Mouse (Mus musculus) C2C12 (cell line): ENCODE measurements around the gene Cfap221. TPM values are rescaled to one million over a fixed set of nuclear protein-coding genes. Genes with fewer than 3 reads are reported as not detected.

ENCODE experiments used
- H3K27me3 ChIP-seq: one replicate; pipeline ENCODE4 v1.6.1; 2011; ENCODE audit not compliant: control insufficient read depth, insufficient read depth, insufficient read length
- H3K36me3 ChIP-seq: one replicate; pipeline ENCODE4 v1.6.1; 2011; ENCODE audit not compliant: control insufficient read depth, insufficient read depth
- H3K4me3 ChIP-seq: one replicate; pipeline ENCODE4 v1.5.1; 2011; ENCODE audit warnings: mild to moderate bottlenecking, control low read depth; ENCODE audit not compliant: poor library complexity, insufficient read depth, severe bottlenecking
- H3K79me2 ChIP-seq: one replicate; pipeline ENCODE4 v1.6.1; 2011; ENCODE audit not compliant: control insufficient read depth, insufficient read depth
- H3K79me3 ChIP-seq: one replicate; pipeline ENCODE4 v1.6.1; 2011; ENCODE audit warnings: low read depth, control low read depth
- H3ac ChIP-seq: one replicate; pipeline ENCODE3; 2011; ENCODE audit warnings: low read depth; ENCODE audit not compliant: control insufficient read depth, insufficient read length
- CEBPB ChIP-seq: IDR thresholded peaks from one replicate; pipeline ENCODE4 v1.6.1; 2011; ENCODE audit warnings: low read depth, mild to moderate bottlenecking, control low read depth, moderate library complexity
- CTCF ChIP-seq: IDR thresholded peaks from one replicate; pipeline ENCODE4 v1.5.1; 2011; ENCODE audit not compliant: control insufficient read depth, insufficient read depth, insufficient read length
- FOSL1 ChIP-seq: IDR thresholded peaks from one replicate; pipeline ENCODE4 v1.8.0; 2011; ENCODE audit warnings: mild to moderate bottlenecking, low read length; ENCODE audit not compliant: poor library complexity, insufficient read depth, severe bottlenecking
- MAX ChIP-seq: IDR thresholded peaks from one replicate; pipeline ENCODE4 v1.6.1; 2011; ENCODE audit warnings: mild to moderate bottlenecking, control low read depth
- MYOD1 ChIP-seq: IDR thresholded peaks from one replicate; pipeline ENCODE4 v1.6.1; 2011; ENCODE audit warnings: low read depth; ENCODE audit not compliant: control insufficient read depth, insufficient read length
- MYOG ChIP-seq: IDR thresholded peaks from one replicate; pipeline ENCODE4 v1.6.1; 2011; ENCODE audit not compliant: control insufficient read depth, insufficient read length; ENCODE audit errors: extremely low read depth
- USF1 ChIP-seq: IDR thresholded peaks from one replicate; pipeline ENCODE4 v1.6.1; 2011; ENCODE audit warnings: low read depth, mild to moderate bottlenecking, control low read depth, moderate library complexity
- polyA plus RNA-seq: library from polyadenylated mRNA; unstranded; fragments of >200 nt; fragmentation: generic; extraction: Trizol; gene quantifications from one replicate; pipeline ENCODE4 v1.2.1, GENCODE M21; 2012; ENCODE audit warnings: missing spikeins

Cfap221 gene
- polyA plus RNA-seq, 1 experiment = not detected

GRCm38 (mm10) chr1:119903231-119903620 lies 93.8 kb downstream of the Cfap221 start:
- TF ChIP-seq CEBPB (no peak), MYOG (no peak), FOSL1 (no peak), USF1 (no peak), CTCF (no peak), MYOD1 (no peak), MAX (no peak)
- H3K27me3 ChIP-seq = no peaks in the 10 kb centered on the region
- H3K4me3 ChIP-seq = no peak overlapping the region
- H3K79me2 ChIP-seq = no peaks in the 10 kb centered on the region
- H3K36me3 ChIP-seq = no peaks in the 10 kb centered on the region
- H3K79me3 ChIP-seq = no peaks in the 10 kb centered on the region
- no peak overlapping the region for H3ac ChIP-seq

- H3K36me3 ChIP-seq = no peaks in the 10 kb centered on the region
- no peaks in the 10 kb centered on the region for H3K79me2 ChIP-seq
- no peaks in the 10 kb centered on the region for H3K79me3 ChIP-seq
- no peak overlapping the region for H3ac ChIP-seq
- H3K4me3 ChIP-seq = no peak overlapping the region
- TF ChIP-seq FOSL1 (no peak), CTCF (no peak), USF1 (no peak), MYOD1 (no peak), CEBPB (no peak), MAX (no peak), MYOG (no peak)
- H3K27me3 ChIP-seq = no peaks in the 10 kb centered on the region
Measured at GRCm38 (mm10) chr1:119902551-119903230, 94.3 kb downstream of the Cfap221 start.

GRCm38 (mm10) chr1:119899195-119900123 lies 97.6 kb downstream of the Cfap221 start:
- H3K4me3 ChIP-seq = no peak overlapping the region
- TF ChIP-seq MAX (no peak), FOSL1 (no peak), USF1 (no peak), MYOG (no peak), CEBPB (no peak), CTCF (no peak), MYOD1 (no peak)
- H3K79me3 ChIP-seq = no peaks in the 10 kb centered on the region
- no peaks in the 10 kb centered on the region for H3K27me3 ChIP-seq
- H3K36me3 ChIP-seq = no peaks in the 10 kb centered on the region
- no peaks in the 10 kb centered on the region for H3K79me2 ChIP-seq
- no peak overlapping the region for H3ac ChIP-seq

- Histone ChIP-seq H3K36me3 (no peaks in the 10 kb centered on the region), H3K27me3 (no peaks in the 10 kb centered on the region), H3K79me2 (no peaks in the 10 kb centered on the region), H3K4me3 (no peak overlapping the region), H3K79me3 (no peaks in the 10 kb centered on the region), H3ac (no peak overlapping the region)
- TF ChIP-seq MAX = no peak
- TF ChIP-seq USF1 = no peak
- TF ChIP-seq MYOG = no peak
- no peak for TF ChIP-seq FOSL1
- TF ChIP-seq MYOD1 = no peak
- TF ChIP-seq CEBPB = no peak
- TF ChIP-seq CTCF = peak; percentile 70
Measured at GRCm38 (mm10) chr1:119894936-119895335, 102.1 kb downstream of the Cfap221 start.

- no peak overlapping the region for H3K4me3 ChIP-seq
- H3ac ChIP-seq = no peak overlapping the region
- no peaks in the 10 kb centered on the region for H3K27me3 ChIP-seq
- no peaks in the 10 kb centered on the region for H3K79me2 ChIP-seq
- H3K79me3 ChIP-seq = no peaks in the 10 kb centered on the region
- TF ChIP-seq CEBPB = no peak
- no peak for TF ChIP-seq USF1
- TF ChIP-seq MAX = no peak
- TF ChIP-seq FOSL1 = no peak
- no peak for TF ChIP-seq MYOG
- TF ChIP-seq CTCF = no peak
- TF ChIP-seq MYOD1 = no peak
- no peaks in the 10 kb centered on the region for H3K36me3 ChIP-seq
Measured at GRCm38 (mm10) chr1:119893600-119893999, 103.4 kb downstream of the Cfap221 start.
